ENCODE assay signal across 9 mouse cellular contexts in the genomic region with DNA sequence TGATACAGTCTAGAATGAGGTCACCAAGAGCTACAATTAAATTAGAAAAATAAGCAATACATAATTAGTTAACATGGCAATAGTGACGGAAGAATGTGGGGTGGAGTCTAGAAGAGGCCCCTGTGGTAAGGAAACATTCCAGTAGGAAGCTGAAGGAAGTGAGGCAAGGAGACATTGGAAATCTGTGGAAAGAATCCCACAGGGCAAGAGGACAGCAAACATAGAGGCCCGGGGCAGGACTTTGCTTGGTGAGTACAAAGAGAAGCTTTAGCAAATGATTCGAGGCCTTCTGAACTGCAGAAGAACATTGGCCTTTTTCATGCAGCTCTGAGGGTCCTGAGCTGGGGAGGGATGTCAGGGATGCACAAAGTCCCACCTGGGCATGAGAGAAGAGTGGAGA. TPM values are rescaled to one million over a fixed set of nuclear protein-coding genes. Genes with fewer than 3 reads are reported as not detected.
DNase-seq lines count a peak whose midpoint lies in the region; ATAC-seq and TF ChIP-seq lines count a peak whose summit lies in the region.
"Had no signal": no experiment of that assay in that cellular context is flagged by ENCODE, and none has a peak within 500 bp of the region (broad histone marks: within the 10 kb centered on the region; RNA-seq: fewer than 3 reads in every experiment).

Gene Cacna1a (plus strand): TSS at position 166 of the 400 bp plus-strand sequence.

- H3K4me3 ChIP-seq in forebrain, embryonic 15.5 days: no peak within 1 kb of the TSS
- H3K4me3 ChIP-seq in forebrain, embryonic 11.5 days (ENCODE audit: low read depth, low read length): no peak within 1 kb of the TSS
- H3K4me3 ChIP-seq in lung, postnatal 0 days (ENCODE audit: low read depth, low read length): no peak within 1 kb of the TSS
- H3K4me3 ChIP-seq in kidney, postnatal 0 days (replicated peaks; ENCODE audit: low read depth, low read length): no peak within 1 kb of the TSS
- no peak within 1 kb of the TSS for H3K4me3 ChIP-seq in neural tube, embryonic 14.5 days (ENCODE audit: low read depth, low read length)

- H3K36me3 ChIP-seq in forebrain, embryonic 15.5 days: no peaks in the 10 kb centered on the region
- no peaks in the 10 kb centered on the region for H3K36me3 ChIP-seq in forebrain, embryonic 11.5 days (ENCODE audit: control insufficient read depth, insufficient read depth, low read length)
- no peaks in the 10 kb centered on the region for H3K36me3 ChIP-seq in lung, postnatal 0 days (ENCODE audit: insufficient read depth, low read length)
- no peaks in the 10 kb centered on the region for H3K36me3 ChIP-seq in kidney, postnatal 0 days (ENCODE audit: insufficient read depth, low read length)
- H3K36me3 ChIP-seq in neural tube, embryonic 14.5 days (ENCODE audit: control insufficient read depth, insufficient read depth, low read length): no peaks in the 10 kb centered on the region

- 82% methylated on average over 3 of the region's 3 CpGs for WGBS in forebrain, embryonic 15.5 days
- 88% methylated on average over 3 of the region's 3 CpGs for WGBS in forebrain, embryonic 11.5 days
- 34% methylated on average over 3 of the region's 3 CpGs for WGBS in lung, postnatal 0 days
- 56% methylated on average over 3 of the region's 3 CpGs for WGBS in kidney, postnatal 0 days
- WGBS in neural tube, embryonic 14.5 days: 79% methylated on average over 3 of the region's 3 CpGs

- no peak within 1 kb of the TSS for H3K4me2 ChIP-seq in forebrain, embryonic 15.5 days (replicated peaks)
- H3K4me2 ChIP-seq in forebrain, embryonic 11.5 days (ENCODE audit: low read depth, low read length, severe bottlenecking): no peak within 1 kb of the TSS
- H3K4me2 ChIP-seq in lung, postnatal 0 days (replicated peaks; ENCODE audit: low read depth, low read length): no peak within 1 kb of the TSS
- H3K4me2 ChIP-seq in kidney, postnatal 0 days (ENCODE audit: low read length): no peak within 1 kb of the TSS
- no peak within 1 kb of the TSS for H3K4me2 ChIP-seq in neural tube, embryonic 14.5 days (ENCODE audit: low read depth, low read length)

- no peak for TF ChIP-seq EP300 in lung, postnatal 0 days (IDR thresholded peaks at IDR 0.05)

- H3K27me3 ChIP-seq in forebrain, embryonic 15.5 days: no peaks in the 10 kb centered on the region
- H3K27me3 ChIP-seq in forebrain, embryonic 11.5 days (ENCODE audit: control insufficient read depth, insufficient read depth, low read length): no peaks in the 10 kb centered on the region
- no peaks in the 10 kb centered on the region for H3K27me3 ChIP-seq in lung, postnatal 0 days (replicated peaks; ENCODE audit: insufficient read depth, low read length)
- H3K27me3 ChIP-seq in kidney, postnatal 0 days (ENCODE audit: insufficient read depth, low read length): no peaks in the 10 kb centered on the region
- H3K27me3 ChIP-seq in neural tube, embryonic 14.5 days (ENCODE audit: control insufficient read depth, insufficient read depth, low read length): no peaks in the 10 kb centered on the region

- no peak within 1 kb of the TSS for H3K27ac ChIP-seq in forebrain, embryonic 15.5 days (replicated peaks)
- no peak within 1 kb of the TSS for H3K27ac ChIP-seq in forebrain, embryonic 11.5 days (ENCODE audit: low read depth, low read length)
- no peak within 1 kb of the TSS for H3K27ac ChIP-seq in lung, postnatal 0 days (ENCODE audit: low read length)
- peak within 1 kb of the TSS; percentile 54; the same call in 1 of the 2 replicates for H3K27ac ChIP-seq in kidney, postnatal 0 days
- H3K27ac ChIP-seq in neural tube, embryonic 14.5 days (ENCODE audit: low read depth, low read length): no peak within 1 kb of the TSS

- H3K4me1 ChIP-seq in forebrain, embryonic 15.5 days: no peaks in the 10 kb centered on the region
- no peaks in the 10 kb centered on the region for H3K4me1 ChIP-seq in forebrain, embryonic 11.5 days (replicated peaks; ENCODE audit: control insufficient read depth, insufficient read depth, low read length)
- no peaks in the 10 kb centered on the region for H3K4me1 ChIP-seq in lung, postnatal 0 days (ENCODE audit: insufficient read depth, low read depth, low read length)
- peaks cover 5% of the 10 kb centered on the region; the same call in 1 of the 2 replicates for H3K4me1 ChIP-seq in kidney, postnatal 0 days (replicated peaks; ENCODE audit: insufficient read depth, low read length)
- H3K4me1 ChIP-seq in neural tube, embryonic 14.5 days (ENCODE audit: control insufficient read depth, insufficient read depth, low read length): no peaks in the 10 kb centered on the region

- DNase-seq in forebrain, embryonic 11.5 days (ENCODE audit: low spot score): no peak
- peak; percentile 36 for DNase-seq in lung, postnatal 0 days (ENCODE audit: low spot score)
- no peak for DNase-seq in lung, postnatal 14 days
- DNase-seq in kidney, postnatal 0 days (ENCODE audit: low spot score): peak; percentile 44
- DNase-seq in gastrocnemius, adult 8-10 months (ENCODE audit: low spot score in 2 of 2): no peak
- no peak for DNase-seq in cerebellum, adult 11 months
- DNase-seq: adrenal gland, adult 2 months had no signal

- H3K9ac ChIP-seq in forebrain, embryonic 15.5 days (replicated peaks): no peak within 1 kb of the TSS
- no peak within 1 kb of the TSS for H3K9ac ChIP-seq in forebrain, embryonic 11.5 days (ENCODE audit: low read length)
- no peak within 1 kb of the TSS for H3K9ac ChIP-seq in lung, postnatal 0 days (replicated peaks; ENCODE audit: low read depth)
- no peak within 1 kb of the TSS for H3K9ac ChIP-seq in kidney, postnatal 0 days (ENCODE audit: low read depth, low read length)
- no peak within 1 kb of the TSS for H3K9ac ChIP-seq in neural tube, embryonic 14.5 days (replicated peaks; ENCODE audit: low read depth, low read length)

- no peak for TF ChIP-seq CTCF in lung, postnatal 0 days (IDR thresholded peaks at IDR 0.05)
- TF ChIP-seq CTCF in kidney, postnatal 0 days (IDR thresholded peaks at IDR 0.05; ENCODE audit: low read depth): no peak

- ATAC-seq in forebrain, embryonic 15.5 days (replicated peaks): no peak
- no peak for ATAC-seq in forebrain, embryonic 11.5 days (replicated peaks; ENCODE audit: low FRiP score)
- no peak for ATAC-seq in lung, postnatal 0 days
- ATAC-seq in kidney, postnatal 0 days (replicated peaks; ENCODE audit: low FRiP score, low read depth): 0 out of 2 replicates have a peak, but pooled peaks have one; percentile 17
- no peak for ATAC-seq in neural tube, embryonic 14.5 days (ENCODE audit: low read depth)

- H3K9me3 ChIP-seq in forebrain, embryonic 15.5 days: no peaks in the 10 kb centered on the region
- H3K9me3 ChIP-seq in forebrain, embryonic 11.5 days (ENCODE audit: control insufficient read depth, low read length): no peaks in the 10 kb centered on the region
- no peaks in the 10 kb centered on the region for H3K9me3 ChIP-seq in lung, postnatal 0 days (ENCODE audit: low read length)
- H3K9me3 ChIP-seq in kidney, postnatal 0 days (replicated peaks; ENCODE audit: low read length): no peaks in the 10 kb centered on the region
- H3K9me3 ChIP-seq in neural tube, embryonic 14.5 days (ENCODE audit: control insufficient read depth, low read length): no peaks in the 10 kb centered on the region

RNA-seq across cellular contexts. Expression of gene Cacna1a, which starts in this region (rescaled TPM):
- 12.9 and 13.0 TPM in 2 replicates for polyA plus RNA-seq in forebrain, embryonic 15.5 days (2015; fragmentation: Nextera tagmentation; extraction: Ambion mirVana)
- 6.9 and 7.7 TPM in 2 replicates for polyA plus RNA-seq in forebrain, embryonic 11.5 days (2014; fragmentation: Nextera tagmentation; extraction: Ambion mirVana)
- 2.0 and 3.3 TPM in 2 replicates for polyA plus RNA-seq in lung, postnatal 0 days (2015; fragmentation: Nextera tagmentation; extraction: Ambion mirVana)
- 4.3 and 6.6 TPM in 2 replicates for polyA plus RNA-seq in kidney, postnatal 0 days (2015; fragmentation: Nextera tagmentation; extraction: Ambion mirVana)
- polyA plus RNA-seq in neural tube, embryonic 14.5 days (2014; fragmentation: Nextera tagmentation; extraction: Ambion mirVana): 20.1 and 29.8 TPM in 2 replicates
- total RNA-seq in gastrocnemius, adult 8-10 months (2022): 1 to 10 TPM; 2.2 to 4.6 (median 3.1) TPM

Comparison
In these comparisons a context has a peak if more than half of its experiments do, and no peak if none do; other contexts are left out.
1. DNase-seq: peak in lung, postnatal 0 days (single experiment) and kidney, postnatal 0 days (single experiment); none in forebrain, embryonic 11.5 days (single experiment), lung, postnatal 14 days (single experiment), gastrocnemius, adult 8-10 months (0 of 2) and cerebellum, adult 11 months (single experiment).